Mouse (Mus musculus): ENCODE results near the gene Cyb5r1.
A peak's percentile ranks its signal among the peaks of the same experiment; 100 is the strongest.

Gene Cyb5r1

GRCm38 (mm10) chr1:134405509-134406413 lies at the start of gene Cyb5r1:
Gene Cyb5r1 (plus strand): TSS chr1:134405559.
- DNase-seq (ENCODE audit: low spot score) = peak; percentile 57

GRCm38 (mm10) chr1:134357461-134357860 lies 47.9 kb upstream of the Cyb5r1 start:
- no peak for DNase-seq (ENCODE audit: low spot score)

- no peak for DNase-seq (ENCODE audit: low spot score)
Observed at GRCm38 (mm10) chr1:134360656-134361055, 44.7 kb upstream of the Cyb5r1 start.

- DNase-seq (ENCODE audit: low spot score) = no peak
Observed at GRCm38 (mm10) chr1:134361195-134361856, 44.0 kb upstream of the Cyb5r1 start.

- DNase-seq (ENCODE audit: low spot score) = peak; percentile 95
Observed at GRCm38 (mm10) chr1:134361857-134362212, 43.5 kb upstream of the Cyb5r1 start, which contains the start of gene Tmem183a. Gene Tmem183a (minus strand): TSS chr1:134361979.

GRCm38 (mm10) chr1:134363194-134363593 lies 42.2 kb upstream of the Cyb5r1 start:
- DNase-seq (ENCODE audit: low spot score) = no peak

- no peak for DNase-seq (ENCODE audit: low spot score)
Observed at GRCm38 (mm10) chr1:134365491-134365890, 39.9 kb upstream of the Cyb5r1 start.

- peak; percentile 77 for DNase-seq (ENCODE audit: low spot score)
Observed at GRCm38 (mm10) chr1:134368777-134369337, 36.5 kb upstream of the Cyb5r1 start.

GRCm38 (mm10) chr1:134374124-134374523 lies 31.2 kb upstream of the Cyb5r1 start:
- no peak for DNase-seq (ENCODE audit: low spot score)

GRCm38 (mm10) chr1:134381051-134381450 lies 24.3 kb upstream of the Cyb5r1 start:
- no peak for DNase-seq (ENCODE audit: low spot score)

GRCm38 (mm10) chr1:134381795-134382625 lies 23.3 kb upstream of the Cyb5r1 start:
- DNase-seq (ENCODE audit: low spot score) = no peak

GRCm38 (mm10) chr1:134384581-134384980 lies 20.8 kb upstream of the Cyb5r1 start:
- DNase-seq (ENCODE audit: low spot score) = no peak

- no peak for DNase-seq (ENCODE audit: low spot score)
Observed at GRCm38 (mm10) chr1:134385176-134385575, 20.2 kb upstream of the Cyb5r1 start.

- DNase-seq (ENCODE audit: low spot score) = no peak
Observed at GRCm38 (mm10) chr1:134385666-134386065, 19.7 kb upstream of the Cyb5r1 start, which contains the start of gene 4933406M09Rik. Gene 4933406M09Rik (plus strand): TSS chr1:134385940.

GRCm38 (mm10) chr1:134393827-134394226 lies 11.5 kb upstream of the Cyb5r1 start:
- DNase-seq (ENCODE audit: low spot score) = no peak

GRCm38 (mm10) chr1:134398210-134398609 lies 7.1 kb upstream of the Cyb5r1 start:
- no peak for DNase-seq (ENCODE audit: low spot score)

- no peak for DNase-seq (ENCODE audit: low spot score)
Observed at GRCm38 (mm10) chr1:134399735-134400134, 5.6 kb upstream of the Cyb5r1 start.

GRCm38 (mm10) chr1:134406414-134406771 lies 1.0 kb downstream of the Cyb5r1 start:
- no peak for DNase-seq (ENCODE audit: low spot score)

- no peak for DNase-seq (ENCODE audit: low spot score)
Observed at GRCm38 (mm10) chr1:134408080-134408479, 2.7 kb downstream of the Cyb5r1 start.

- DNase-seq (ENCODE audit: low spot score) = no peak
Observed at GRCm38 (mm10) chr1:134411706-134412629, 6.6 kb downstream of the Cyb5r1 start.

GRCm38 (mm10) chr1:134414038-134414437 lies 8.7 kb downstream of the Cyb5r1 start:
- no peak for DNase-seq (ENCODE audit: low spot score)
